Mouse (Mus musculus) liver, embryonic 14.5 days (tissue): ENCODE measurements around the gene Lmbrd2. TPM values are rescaled to one million over a fixed set of nuclear protein-coding genes. Genes with fewer than 3 reads are reported as not detected.

Source experiments
- ATAC-seq: fragments of 200-750 bp; cut with Nextera tagmentation; 2 replicates; pipeline ENCODE4 v1.8.0; 2017; ENCODE audit warnings: moderate number of reproducible peaks, mild to moderate bottlenecking, moderate library complexity; ENCODE audit not compliant: insufficient read depth
- DNase-seq, 3 experiments: peaks; one replicate each; pipeline ENCODE4 v3.0.0-alpha.2; 2012 to 2013; ENCODE audit warnings: low read depth in 3 of 3, low spot score in 3 of 3
- H3K27ac ChIP-seq: fragments of 300-500 bp; sonication (generic); 2 replicates; pipeline ENCODE4 v1.5.1; 2014; ENCODE audit warnings: moderate library complexity, mild to moderate bottlenecking, control low read depth, inconsistent platforms
- H3K27me3 ChIP-seq: fragments of 300-500 bp; sonication (generic); 2 replicates; pipeline ENCODE4 v1.6.1; 2014; ENCODE audit warnings: mild to moderate bottlenecking, low read length, moderate library complexity; ENCODE audit not compliant: control insufficient read depth, insufficient read depth
- H3K36me3 ChIP-seq: fragments of 300-500 bp; sonication (generic); replicated peaks from 2 replicates; pipeline ENCODE4 v1.6.1; 2014; ENCODE audit warnings: low read depth; ENCODE audit not compliant: control insufficient read depth, insufficient read depth
- H3K4me1 ChIP-seq, 2 experiments: fragments of 200-500 bp in 1 of 2; fragments of 300-500 bp in 1 of 2; sonication (generic) in 1 of 2; replicated peaks; 2 replicates each; pipeline ENCODE4 v1.6.1; 2012 to 2014; ENCODE audit warnings: antibody characterized with exemption in 1 of 2, inconsistent platforms in 1 of 2, low read length in 1 of 2; ENCODE audit not compliant: control insufficient read depth in 2 of 2, insufficient read depth in 2 of 2
- H3K4me2 ChIP-seq: fragments of 300-500 bp; sonication (generic); 2 replicates; pipeline ENCODE4 v1.6.1; 2014; ENCODE audit warnings: low read depth, mild to moderate bottlenecking, control low read depth, moderate library complexity
- H3K4me3 ChIP-seq, 2 experiments: fragments of 200-500 bp in 1 of 2; fragments of 300-500 bp in 1 of 2; sonication (generic) in 1 of 2; 2 replicates each; pipeline ENCODE4 v1.5.1; 2012 to 2014; ENCODE audit warnings: low read depth in 2 of 2, low read length in 2 of 2, mild to moderate bottlenecking in 2 of 2, control low read depth in 1 of 2, inconsistent platforms in 1 of 2, moderate library complexity in 1 of 2; ENCODE audit not compliant: insufficient read depth in 1 of 2
- H3K9ac ChIP-seq: fragments of 300-500 bp; sonication (generic); replicated peaks from 2 replicates; pipeline ENCODE4 v1.6.1; 2014; ENCODE audit warnings: mild to moderate bottlenecking, control low read depth, moderate library complexity
- H3K9me3 ChIP-seq: fragments of 300-500 bp; sonication (generic); 2 replicates; pipeline ENCODE4 v1.6.1; 2016; ENCODE audit warnings: low read length, mixed read lengths; ENCODE audit not compliant: control insufficient read depth
- CTCF ChIP-seq: IDR thresholded peaks from 2 replicates; pipeline ENCODE4 v1.5.1; 2016; ENCODE audit warnings: antibody characterized with exemption, low read depth, control low read depth
- EP300 ChIP-seq: IDR thresholded peaks from 2 replicates; pipeline ENCODE4 v1.6.1; 2016; ENCODE audit warnings: antibody characterized with exemption, low read depth
- WGBS: fragments of 180-500 bp; shearing (Covaris S2); extraction: QIAGEN DNeasy Blood & Tissue Kit; methylation state at CpG from one replicate; pipeline ENCODE4 v1.1.7; 2014; ENCODE audit not compliant: insufficient replicate concordance; 5-methylcytosine and 5-hydroxymethylcytosine counted together
- polyA plus RNA-seq, 2 experiments: library from polyadenylated mRNA; depleted of rRNA in 1 of 2; stranded (reverse) in 1 of 2; unstranded in 1 of 2; fragments of >200 nt; fragmentation: Nextera tagmentation in 1 of 2; extraction: Ambion mirVana in 1 of 2; gene quantifications; 2 replicates each; pipeline versions ENCODE4 v1.2.1 to v1.2.3; 2012 to 2014

Gene Lmbrd2
- polyA plus RNA-seq, 2 experiments, result 2.4 to 3.1 TPM

GRCm38 (mm10) chr15:9124856-9125255, 15.5 kb upstream of the Lmbrd2 start:
- Histone ChIP-seq H3K27ac (no peak overlapping the region), H3K4me3 (no peak overlapping the region), H3K36me3 (peaks cover 39% of the 10 kb centered on the region), H3K4me1 (0 out of 4 replicates have a peak, but pooled peaks cover 0 to 3% of the 10 kb centered on the region in 2 experiments), H3K4me2 (no peak overlapping the region), H3K9me3 (no peaks in the 10 kb centered on the region), H3K27me3 (no peaks in the 10 kb centered on the region), H3K9ac (no peak overlapping the region)
- no peak for TF ChIP-seq EP300
- no peak for TF ChIP-seq CTCF
- no peak for ATAC-seq
- 90% methylated on average over 21 of the region's 21 CpGs for WGBS
- DNase-seq, result no peak

- TF ChIP-seq CTCF (no peak), EP300 (no peak)
- no peak overlapping the region for H3K27ac ChIP-seq
- ATAC-seq, result no peak
- no peaks in the 10 kb centered on the region for H3K9me3 ChIP-seq
- H3K9ac ChIP-seq, result no peak overlapping the region; the same call in 1 of the 2 replicates
- no peaks in the 10 kb centered on the region for H3K27me3 ChIP-seq
- H3K4me1 ChIP-seq, result 0 out of 4 replicates have a peak, but pooled peaks cover 0 to 3% of the 10 kb centered on the region in 2 experiments
- H3K4me2 ChIP-seq, result no peak overlapping the region
- DNase-seq, result no peak
- H3K4me3 ChIP-seq, result no peak overlapping the region
- 73% methylated on average over 7 of the region's 7 CpGs for WGBS
- H3K36me3 ChIP-seq, result peaks cover 31% of the 10 kb centered on the region
Measured at GRCm38 (mm10) chr15:9127051-9127791, 13.1 kb upstream of the Lmbrd2 start.

GRCm38 (mm10) chr15:9130772-9131498, 9.4 kb upstream of the Lmbrd2 start:
- 71% methylated on average over 9 of the region's 9 CpGs for WGBS
- no peaks in the 10 kb centered on the region for H3K27me3 ChIP-seq
- H3K4me1 ChIP-seq, result peaks cover 0 to 10% of the 10 kb centered on the region in 2 experiments; a peak in 2 of 4 replicates
- H3K36me3 ChIP-seq, result peaks cover 27% of the 10 kb centered on the region
- no peak for ATAC-seq
- no peak overlapping the region for H3K4me2 ChIP-seq
- TF ChIP-seq CTCF, result no peak
- no peak for TF ChIP-seq EP300
- no peak overlapping the region for H3K27ac ChIP-seq
- H3K9ac ChIP-seq, result no peak overlapping the region
- no peak for DNase-seq
- no peak overlapping the region for H3K4me3 ChIP-seq
- no peaks in the 10 kb centered on the region for H3K9me3 ChIP-seq

GRCm38 (mm10) chr15:9131499-9131888, 8.9 kb upstream of the Lmbrd2 start:
- DNase-seq (no peak), ATAC-seq (no peak; the same call in 1 of the 2 replicates)
- H3K4me2 ChIP-seq, result no peak overlapping the region
- peaks cover 31% of the 10 kb centered on the region for H3K36me3 ChIP-seq
- H3K4me3 ChIP-seq, result no peak overlapping the region
- 63% methylated on average over 4 of the region's 4 CpGs for WGBS
- H3K4me1 ChIP-seq, result peaks cover 0 to 10% of the 10 kb centered on the region in 2 experiments; a peak in 2 of 4 replicates
- H3K9me3 ChIP-seq, result no peaks in the 10 kb centered on the region
- no peak overlapping the region for H3K27ac ChIP-seq
- no peaks in the 10 kb centered on the region for H3K27me3 ChIP-seq
- TF ChIP-seq CTCF (no peak), EP300 (no peak)
- H3K9ac ChIP-seq, result no peak overlapping the region
